Mouse (Mus musculus) limb, embryonic 12.5 days (tissue): ENCODE results near the gene Fam193a. TPM values are rescaled to one million over a fixed set of nuclear protein-coding genes. Genes with fewer than 3 reads are reported as not detected.

ENCODE experiments used
- ATAC-seq: fragments of 200-750 bp; cut with Nextera tagmentation; 2 replicates; pipeline ENCODE4 v1.8.0; 2017; ENCODE audit warnings: low read depth, moderate TSS enrichment; ENCODE audit not compliant: insufficient number of reproducible peaks, insufficient read depth, low FRiP score, low TSS enrichment
- H3K27ac ChIP-seq: fragments of 300-500 bp; sonication (generic); 2 replicates; pipeline ENCODE4 v1.5.1; 2016; ENCODE audit warnings: mild to moderate bottlenecking, moderate library complexity
- H3K27me3 ChIP-seq: fragments of 300-500 bp; sonication (generic); 2 replicates; pipeline ENCODE4 v1.6.1; 2016; ENCODE audit warnings: mild to moderate bottlenecking, moderate library complexity
- H3K36me3 ChIP-seq: fragments of 300-500 bp; sonication (generic); 2 replicates; pipeline ENCODE4 v1.6.1; 2016; ENCODE audit warnings: mild to moderate bottlenecking, moderate library complexity
- H3K4me1 ChIP-seq: fragments of 300-500 bp; sonication (generic); replicated peaks from 2 replicates; pipeline ENCODE4 v1.6.1; 2016
- H3K4me2 ChIP-seq: fragments of 300-500 bp; sonication (generic); 2 replicates; pipeline ENCODE4 v1.6.1; 2016; ENCODE audit warnings: mild to moderate bottlenecking, moderate library complexity
- H3K4me3 ChIP-seq: fragments of 300-500 bp; sonication (generic); replicated peaks from 2 replicates; pipeline ENCODE4 v1.5.1; 2016; ENCODE audit warnings: mild to moderate bottlenecking
- H3K9ac ChIP-seq: fragments of 300-500 bp; sonication (generic); replicated peaks from 2 replicates; pipeline ENCODE4 v1.6.1; 2016; ENCODE audit warnings: mild to moderate bottlenecking, moderate library complexity
- H3K9me3 ChIP-seq: fragments of 300-500 bp; sonication (generic); 2 replicates; pipeline ENCODE4 v1.6.1; 2016; ENCODE audit warnings: mild to moderate bottlenecking, moderate library complexity
- WGBS: fragments of 180-500 bp; shearing (Covaris S2); methylation state at CpG from one replicate; pipeline ENCODE4 v1.1.7; 2016; 5-methylcytosine and 5-hydroxymethylcytosine counted together
- polyA plus RNA-seq: library from polyadenylated mRNA; unstranded; fragments of >200 nt; fragmentation: Nextera tagmentation; extraction: Ambion mirVana; gene quantifications from 2 replicates; pipeline ENCODE4 v1.2.1, GENCODE M21; 2016

Gene Fam193a
- polyA plus RNA-seq, 1 experiment from 2014 or later, result 19.8 TPM

DNA sequence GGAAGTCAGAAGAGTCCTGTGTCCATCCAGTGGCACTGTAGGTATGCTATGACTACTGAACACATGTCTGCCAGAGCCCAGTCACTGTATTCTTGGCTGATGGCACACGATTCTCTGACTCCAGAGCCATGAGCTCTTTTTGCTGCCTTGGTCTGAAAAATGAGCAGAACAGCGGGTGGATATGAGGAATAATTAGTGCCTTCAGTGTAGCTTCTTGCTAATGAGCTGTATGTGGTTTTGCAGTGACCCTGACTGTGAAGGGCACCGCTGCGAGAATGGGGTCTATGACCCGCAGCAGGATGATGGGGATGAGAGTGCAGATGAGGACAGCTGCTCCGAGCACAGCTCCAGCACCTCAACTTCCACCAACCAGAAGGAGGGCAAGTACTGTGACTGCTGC, 92.1 kb downstream of the Fam193a start:
- H3K36me3 ChIP-seq, result peaks cover 96% of the 10 kb centered on the region
- no peak overlapping the region for H3K4me2 ChIP-seq
- H3K4me3 ChIP-seq, result no peak overlapping the region
- no peak overlapping the region for H3K9ac ChIP-seq
- H3K9me3 ChIP-seq, result no peaks in the 10 kb centered on the region
- H3K27ac ChIP-seq, result no peak overlapping the region
- no peaks in the 10 kb centered on the region for H3K27me3 ChIP-seq
- WGBS, result 89% methylated on average over 6 of the region's 6 CpGs
- ATAC-seq, result no peak
- H3K4me1 ChIP-seq, result no peaks in the 10 kb centered on the region

DNA sequence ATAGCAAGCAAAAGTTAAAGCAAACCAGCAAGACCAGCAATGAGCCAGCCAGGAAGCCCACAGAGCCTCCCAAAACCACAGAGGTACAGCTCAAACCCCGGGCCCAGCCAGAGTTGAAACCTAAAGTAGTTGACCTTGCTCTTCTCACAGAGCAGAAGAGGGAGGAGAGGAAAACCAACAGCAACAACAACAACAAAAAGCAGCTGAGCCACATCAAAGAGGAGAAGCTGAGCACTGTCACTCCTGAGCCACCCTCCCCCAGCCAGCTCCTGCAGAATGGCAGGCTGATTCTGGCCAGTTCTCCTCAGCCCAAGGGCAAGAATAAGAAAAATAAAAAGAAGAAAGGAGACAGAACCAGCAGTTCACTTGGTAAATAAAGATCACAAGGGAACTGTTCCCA, 96.3 kb downstream of the Fam193a start:
- H3K9me3 ChIP-seq, result no peaks in the 10 kb centered on the region
- peaks cover 87% of the 10 kb centered on the region for H3K36me3 ChIP-seq
- H3K9ac ChIP-seq, result no peak overlapping the region
- no peaks in the 10 kb centered on the region for H3K27me3 ChIP-seq
- H3K27ac ChIP-seq, result no peak overlapping the region
- 86% methylated on average over 1 of the region's 1 CpGs for WGBS
- no peak overlapping the region for H3K4me2 ChIP-seq
- H3K4me1 ChIP-seq, result no peaks in the 10 kb centered on the region
- H3K4me3 ChIP-seq, result no peak overlapping the region
- ATAC-seq, result no peak

DNA sequence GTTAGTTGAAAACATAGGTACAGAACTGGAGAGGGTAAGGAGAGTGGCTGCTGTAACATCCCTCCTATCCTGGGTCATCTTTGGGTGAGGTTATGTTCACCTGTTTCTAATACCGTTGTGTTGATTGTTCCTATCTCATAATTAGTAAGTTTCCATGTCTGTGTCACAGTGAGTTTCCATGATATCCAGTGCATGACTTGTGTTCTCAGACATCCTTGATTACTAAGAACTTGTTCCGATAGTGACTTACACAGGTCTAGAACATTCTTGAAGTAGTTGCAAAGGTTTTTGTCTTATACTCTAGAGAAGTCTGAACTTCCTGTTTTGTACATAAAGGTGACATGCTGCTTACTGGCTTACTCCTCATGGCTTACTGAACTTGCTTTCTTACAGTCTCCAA, 96.9 kb downstream of the Fam193a start:
- no peaks in the 10 kb centered on the region for H3K4me1 ChIP-seq
- no peaks in the 10 kb centered on the region for H3K9me3 ChIP-seq
- H3K27me3 ChIP-seq, result no peaks in the 10 kb centered on the region
- H3K9ac ChIP-seq, result no peak overlapping the region
- H3K4me2 ChIP-seq, result no peak overlapping the region
- 92% methylated on average over 2 of the region's 2 CpGs for WGBS
- no peak overlapping the region for H3K27ac ChIP-seq
- no peak for ATAC-seq
- no peak overlapping the region for H3K4me3 ChIP-seq
- H3K36me3 ChIP-seq, result peaks cover 81% of the 10 kb centered on the region

DNA sequence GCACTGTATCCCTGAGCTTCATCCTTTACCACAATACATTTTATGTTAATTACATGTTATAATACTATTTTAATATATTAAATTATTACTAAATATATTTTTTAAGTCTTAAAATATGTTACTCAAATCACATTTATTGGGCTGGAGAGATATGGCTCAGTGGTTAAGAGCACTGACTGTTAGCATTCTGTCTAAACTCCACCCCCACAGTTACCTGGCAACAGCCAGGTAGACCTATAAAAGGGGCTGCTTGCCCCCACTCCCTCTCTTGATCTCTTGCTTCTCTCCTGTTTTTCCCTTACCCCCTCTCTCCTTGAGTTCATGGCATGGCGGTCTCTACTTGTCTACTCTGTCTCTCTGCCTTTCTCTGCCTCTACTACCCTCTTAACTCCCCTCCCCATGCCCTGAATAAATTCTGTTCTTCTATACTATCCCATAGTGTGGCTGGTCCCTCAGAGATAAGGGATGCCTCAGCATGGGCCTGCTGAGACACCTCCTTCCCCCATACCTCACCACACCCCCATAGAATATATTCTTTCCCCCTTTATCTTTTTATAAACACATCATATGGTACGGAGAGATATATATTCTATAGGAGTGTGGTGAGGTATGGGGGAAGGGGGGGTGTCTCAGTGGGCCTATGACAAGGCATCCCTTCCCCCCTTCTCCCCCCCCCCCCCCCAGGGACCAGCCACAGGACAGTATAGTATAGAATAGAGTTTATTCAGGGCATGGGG, 98.5 kb downstream of the Fam193a start:
- no peak overlapping the region for H3K4me2 ChIP-seq
- peaks cover 76% of the 10 kb centered on the region for H3K36me3 ChIP-seq

DNA sequence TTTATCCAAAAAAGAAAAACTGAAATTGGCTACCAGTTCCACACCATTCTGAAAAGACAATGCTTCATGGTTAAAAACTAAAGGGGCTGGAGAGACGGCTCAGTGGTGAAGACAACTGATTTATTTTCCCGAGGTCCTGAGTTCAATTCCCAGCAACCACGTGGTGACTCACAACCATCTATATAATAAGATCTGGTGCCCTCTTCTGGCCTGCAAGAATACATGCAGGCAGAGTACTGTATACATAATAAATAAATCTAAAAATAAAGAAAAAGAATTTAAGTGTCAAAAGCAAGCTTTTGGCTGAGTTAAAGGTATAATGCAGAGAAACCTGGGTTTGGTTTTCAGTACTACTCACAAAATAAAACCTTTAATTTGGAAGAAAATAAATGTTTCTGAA, 111.2 kb downstream of the Fam193a start:
- WGBS, result 82% methylated on average over 3 of the region's 3 CpGs

More for the DNA sequence above, 98.5 kb downstream of the Fam193a start:
- no peaks in the 10 kb centered on the region for H3K27me3 ChIP-seq
- no peak overlapping the region for H3K27ac ChIP-seq
- H3K9me3 ChIP-seq, result no peaks in the 10 kb centered on the region
- ATAC-seq, result no peak
- no peak overlapping the region for H3K9ac ChIP-seq
- H3K4me3 ChIP-seq, result no peak overlapping the region
- WGBS, result 91% methylated on average over 2 of the region's 2 CpGs
- no peaks in the 10 kb centered on the region for H3K4me1 ChIP-seq

DNA sequence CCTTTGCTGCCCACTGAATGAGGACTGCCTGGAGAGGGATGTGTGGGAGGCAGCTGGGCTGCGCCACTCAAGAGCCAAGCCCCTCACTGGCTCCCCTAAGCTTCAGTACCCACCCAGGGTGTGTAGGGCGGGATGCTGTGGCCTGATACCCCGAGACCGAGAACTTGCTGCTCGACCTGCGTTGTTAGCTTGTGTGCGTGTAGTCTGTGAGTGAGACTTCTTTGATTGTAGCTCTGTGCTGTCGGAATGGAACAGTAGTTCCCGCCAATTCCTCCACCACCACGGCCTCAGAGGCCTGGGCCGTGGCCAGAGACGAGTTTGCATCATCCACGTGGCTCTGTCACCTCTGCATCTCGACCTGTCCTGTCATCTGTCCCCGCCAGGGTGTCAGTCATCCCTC, 116.0 kb downstream of the Fam193a start:
- Histone ChIP-seq H3K27ac (no peak overlapping the region), H3K27me3 (no peaks in the 10 kb centered on the region), H3K4me1 (no peaks in the 10 kb centered on the region), H3K4me3 (no peak overlapping the region), H3K9me3 (no peaks in the 10 kb centered on the region), H3K9ac (no peak overlapping the region), H3K4me2 (no peak overlapping the region), H3K36me3 (peaks cover 66% of the 10 kb centered on the region)
- no peak for ATAC-seq
- WGBS, result 96% methylated on average over 15 of the region's 15 CpGs

More for the DNA sequence above, 111.2 kb downstream of the Fam193a start:
- Histone ChIP-seq H3K9me3 (no peaks in the 10 kb centered on the region), H3K9ac (no peak overlapping the region), H3K27ac (no peak overlapping the region), H3K27me3 (no peaks in the 10 kb centered on the region), H3K4me3 (no peak overlapping the region), H3K4me2 (no peak overlapping the region), H3K4me1 (no peaks in the 10 kb centered on the region), H3K36me3 (peaks cover 94% of the 10 kb centered on the region)
- no peak for ATAC-seq

DNA sequence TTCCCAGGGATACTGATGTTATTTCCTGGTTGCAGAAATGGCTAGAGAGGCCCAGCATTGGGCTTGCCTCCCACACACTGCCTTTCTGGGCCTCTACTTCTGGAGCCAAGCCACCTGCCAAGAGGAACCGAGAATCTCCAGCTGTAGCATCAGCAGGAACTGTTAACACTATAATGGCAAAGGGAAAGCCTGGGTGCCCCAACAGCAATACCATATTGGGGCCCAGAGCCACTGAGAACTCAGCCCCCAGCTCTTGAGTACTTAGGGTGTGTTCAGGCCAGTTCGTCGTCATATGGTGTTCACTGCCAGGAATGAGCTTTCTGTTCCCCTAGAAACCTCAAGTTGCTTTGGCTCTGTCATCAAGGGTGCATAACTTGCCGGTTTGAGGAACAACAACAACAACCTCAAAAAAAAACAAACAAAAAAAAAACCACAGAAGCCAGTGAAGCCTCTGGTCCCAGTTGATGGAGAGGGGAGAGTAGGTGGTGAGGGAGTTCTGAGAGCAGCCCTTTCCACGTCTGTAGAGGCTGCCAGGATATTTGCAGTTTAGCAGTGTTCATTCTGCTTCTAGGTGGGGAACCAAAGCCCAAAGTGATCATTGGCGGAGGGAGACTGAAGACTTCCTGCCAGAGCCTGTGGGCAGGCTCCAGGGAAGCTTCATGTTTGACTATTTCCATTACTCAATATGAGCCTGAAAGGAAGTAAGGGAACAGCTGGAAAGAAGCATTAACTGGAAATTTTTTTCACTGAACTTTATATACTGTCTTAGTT, 117.8 kb downstream of the Fam193a start:
- ATAC-seq, result no peak
- Histone ChIP-seq H3K9me3 (no peaks in the 10 kb centered on the region), H3K4me1 (no peaks in the 10 kb centered on the region), H3K27ac (no peak overlapping the region), H3K4me3 (no peak overlapping the region), H3K36me3 (peaks cover 49% of the 10 kb centered on the region), H3K4me2 (no peak overlapping the region), H3K9ac (no peak overlapping the region), H3K27me3 (no peaks in the 10 kb centered on the region)
- 82% methylated on average over 6 of the region's 6 CpGs for WGBS

DNA sequence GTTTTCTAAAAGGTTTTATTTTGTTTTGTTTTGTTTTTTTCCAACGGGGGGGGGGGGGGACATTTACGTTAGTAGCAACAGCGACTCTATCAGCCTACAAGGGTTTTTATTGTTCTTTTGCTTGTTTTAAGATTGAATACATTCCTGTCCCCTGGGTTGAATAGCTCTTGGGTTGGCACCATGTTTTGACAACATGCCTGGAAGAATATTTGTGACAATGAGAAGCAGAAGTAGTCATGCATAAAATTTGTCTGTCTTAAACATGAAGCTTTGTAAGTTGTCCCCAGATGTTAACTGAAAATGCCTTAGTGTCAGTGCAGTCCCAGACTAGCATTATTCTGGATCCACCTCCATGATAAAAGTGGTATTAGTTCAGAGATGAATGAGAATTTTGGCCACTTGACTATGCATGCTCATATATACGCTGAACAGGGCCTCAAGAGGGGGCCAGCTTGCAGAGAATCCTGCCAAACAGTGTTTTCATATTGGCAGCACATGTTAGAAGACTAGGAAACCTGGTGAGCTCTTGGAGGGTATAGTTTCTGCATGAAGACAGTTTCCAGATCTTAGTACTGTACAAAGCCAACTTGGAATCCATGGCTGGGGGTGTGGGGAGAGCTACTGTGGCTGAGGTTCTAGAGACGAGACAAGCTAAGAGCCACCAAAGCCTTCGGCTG, 119.1 kb downstream of the Fam193a start:
- ATAC-seq, result no peak
- Histone ChIP-seq H3K27ac (no peak overlapping the region), H3K9ac (no peak overlapping the region), H3K4me3 (no peak overlapping the region), H3K4me1 (no peaks in the 10 kb centered on the region), H3K27me3 (no peaks in the 10 kb centered on the region), H3K36me3 (peaks cover 36% of the 10 kb centered on the region), H3K9me3 (no peaks in the 10 kb centered on the region), H3K4me2 (no peak overlapping the region)
- WGBS, result 81% methylated on average over 6 of the region's 6 CpGs

DNA sequence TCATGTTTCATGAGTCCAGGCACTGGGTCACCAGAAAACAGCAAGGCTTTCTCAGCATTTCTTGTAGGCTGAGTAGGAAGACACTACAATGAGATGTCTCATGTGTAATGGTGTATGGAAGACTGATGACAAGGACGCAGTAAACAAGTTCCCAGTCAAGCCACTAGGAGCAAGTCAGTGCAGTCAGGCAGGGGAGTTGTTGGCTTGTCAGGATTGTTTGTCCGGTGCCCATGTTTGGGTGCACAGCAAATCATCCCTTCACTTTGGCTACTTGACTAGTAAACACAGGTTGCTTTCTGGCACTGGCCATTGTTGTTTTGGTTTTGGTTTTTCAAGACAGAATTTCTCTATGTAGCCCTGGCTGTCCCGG, 119.7 kb downstream of the Fam193a start:
- no peak overlapping the region for H3K4me3 ChIP-seq
- no peaks in the 10 kb centered on the region for H3K27me3 ChIP-seq
- 89% methylated on average over 3 of the region's 3 CpGs for WGBS
- H3K4me1 ChIP-seq, result no peaks in the 10 kb centered on the region
- H3K9me3 ChIP-seq, result no peaks in the 10 kb centered on the region
- H3K9ac ChIP-seq, result no peak overlapping the region
- no peak overlapping the region for H3K4me2 ChIP-seq
- ATAC-seq, result no peak
- H3K27ac ChIP-seq, result no peak overlapping the region
- H3K36me3 ChIP-seq, result peaks cover 33% of the 10 kb centered on the region

DNA sequence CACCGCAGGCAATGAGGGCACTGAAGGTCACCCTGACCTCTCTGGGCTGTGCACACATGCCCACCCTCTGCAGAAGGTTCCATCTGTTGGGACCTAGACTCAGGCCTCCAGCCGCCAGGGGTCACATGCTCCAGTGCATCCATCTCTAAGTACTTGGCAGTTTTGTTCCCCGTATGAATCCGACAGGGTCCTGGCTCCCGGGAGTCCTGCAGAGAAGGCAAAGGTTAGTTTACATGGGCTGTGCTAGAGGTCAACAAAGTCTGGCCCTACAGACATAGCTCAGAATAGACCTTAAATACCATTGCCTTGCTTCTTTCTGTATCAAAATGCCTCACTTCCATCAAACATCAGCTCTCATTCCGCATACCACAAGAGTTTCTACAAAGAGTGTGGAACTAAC, 127.0 kb downstream of the Fam193a start:
- Histone ChIP-seq H3K27ac (no peak overlapping the region), H3K9ac (no peak overlapping the region), H3K4me1 (no peaks in the 10 kb centered on the region), H3K27me3 (no peaks in the 10 kb centered on the region), H3K4me3 (no peak overlapping the region), H3K9me3 (no peaks in the 10 kb centered on the region), H3K4me2 (no peak overlapping the region), H3K36me3 (no peaks in the 10 kb centered on the region)
- WGBS, result 88% methylated on average over 6 of the region's 6 CpGs
- ATAC-seq, result no peak

DNA sequence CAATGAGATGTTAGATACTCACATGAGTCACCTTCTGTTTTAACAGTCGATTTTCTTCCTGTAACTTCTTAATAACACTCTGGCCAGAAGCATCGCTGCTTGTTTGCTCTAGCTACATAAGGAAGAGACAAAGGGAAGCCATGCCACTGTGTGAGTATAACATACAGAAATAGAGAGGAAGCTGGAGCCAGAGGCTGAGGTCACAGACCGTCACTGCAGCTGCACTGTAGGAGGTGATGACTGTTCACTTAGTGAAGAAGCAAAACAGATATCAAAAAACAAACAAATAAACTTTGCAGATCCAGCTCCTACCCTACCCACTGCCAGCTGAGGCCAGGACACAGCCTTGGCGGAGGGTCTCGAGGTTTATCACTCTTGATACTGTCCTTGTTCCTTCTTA, 131.2 kb downstream of the Fam193a start:
- Histone ChIP-seq H3K27me3 (no peaks in the 10 kb centered on the region), H3K27ac (no peak overlapping the region), H3K4me2 (no peak overlapping the region), H3K9me3 (no peaks in the 10 kb centered on the region), H3K4me1 (no peaks in the 10 kb centered on the region), H3K36me3 (no peaks in the 10 kb centered on the region), H3K9ac (no peak overlapping the region), H3K4me3 (no peak overlapping the region)
- no peak for ATAC-seq
- WGBS, result 75% methylated on average over 5 of the region's 5 CpGs
